Comparison of ENCODE assay signal across 8 mouse cellular contexts in the genomic region with DNA sequence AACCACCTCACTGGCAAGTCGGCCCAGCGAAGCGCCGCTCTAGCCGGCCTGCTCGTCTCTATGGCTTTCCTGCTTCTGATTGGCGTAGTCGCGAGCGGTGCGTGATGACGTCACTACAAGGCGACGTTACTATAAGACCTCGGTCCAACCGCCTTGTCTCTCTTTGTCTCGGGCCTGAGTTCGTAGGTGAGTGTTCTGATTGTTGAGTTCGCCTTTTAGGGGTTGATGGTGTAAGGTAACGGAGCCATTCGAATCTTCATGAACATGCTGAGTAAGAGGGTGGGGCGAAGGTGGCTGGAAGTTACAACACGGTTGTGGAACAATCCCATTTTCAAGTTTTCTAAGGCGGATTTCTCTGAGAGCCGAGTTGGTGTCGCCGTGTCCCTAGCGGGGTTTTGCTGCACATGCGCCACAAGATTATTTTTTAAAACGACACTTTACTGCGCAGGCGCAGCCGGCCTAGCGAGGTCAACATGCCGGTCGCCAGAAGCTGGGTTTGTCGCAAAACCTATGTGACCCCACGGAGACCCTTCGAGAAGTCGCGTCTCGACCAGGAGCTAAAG. TPM values are rescaled to one million over a fixed set of nuclear protein-coding genes. Genes with fewer than 3 reads are reported as not detected.
DNase-seq lines count a peak whose midpoint lies in the region; ATAC-seq and TF ChIP-seq lines count a peak whose summit lies in the region.

Gene Rps9 (plus strand): TSS at position 115 of the 563 bp plus-strand sequence.

- in situ Hi-C loops in CH12.LX (cut with MboI; ENCODE audit: low pct_ligation_motif_present, low pct_unique_long_range_greater_than_20kb, low sequenced_read_pairs), result no loop called here

- DNase-seq in CH12.LX (ENCODE audit: extremely low read depth), result peak; percentile 96
- DNase-seq in c-Kit-positive CD71-positive TER-119-negative erythroid progenitor cells, embryonic 14.5 days (ENCODE audit: low read depth), result peak; percentile 91
- peak; percentile 98 for DNase-seq in forebrain, embryonic 11.5 days (ENCODE audit: low spot score)
- peak; percentile 98 for DNase-seq in kidney, postnatal 36 days
- DNase-seq in telencephalon, adult 2 months (ENCODE audit: low read depth, low spot score), result peak; percentile 98

- TF ChIP-seq RAD21 in CH12.LX (IDR thresholded peaks at IDR 0.05; ENCODE audit: low read depth, low read length), result no peak

- peak within 1 kb of the TSS; percentile 72 for H3K4me2 ChIP-seq in CH12.LX (ENCODE audit: insufficient read depth, low read depth, poor library complexity, severe bottlenecking)
- peak within 1 kb of the TSS; percentile 78 for H3K4me2 ChIP-seq in forebrain, embryonic 11.5 days (ENCODE audit: low read depth, low read length, severe bottlenecking)
- peak within 1 kb of the TSS; percentile 92 for H3K4me2 ChIP-seq in heart, embryonic 16.5 days (ENCODE audit: low read depth, low read length)
- H3K4me2 ChIP-seq in liver, embryonic 15.5 days, result peak within 1 kb of the TSS; percentile 83
- peak within 1 kb of the TSS; percentile 82 for H3K4me2 ChIP-seq in neural tube, embryonic 12.5 days (replicated peaks)

- peaks cover 30% of the 10 kb centered on the region for H3K79me2 ChIP-seq in CH12.LX (replicated peaks; ENCODE audit: control insufficient read depth, extremely low read depth, insufficient read depth, poor library complexity, severe bottlenecking)

- dilution Hi-C loops in CH12.LX (cut with MboI; ENCODE audit: extremely low pct_ligation_motif_present, extremely low pct_unique_long_range_greater_than_20kb, low sequenced_read_pairs), result no loop called here

- H3K27ac ChIP-seq in CH12.LX (ENCODE audit: insufficient read depth, low read depth), result peak within 1 kb of the TSS; percentile 73
- peak within 1 kb of the TSS; percentile 66 for H3K27ac ChIP-seq in forebrain, embryonic 11.5 days (ENCODE audit: low read depth, low read length)
- H3K27ac ChIP-seq in heart, embryonic 16.5 days (ENCODE audit: low read length), result peak within 1 kb of the TSS; percentile 98
- H3K27ac ChIP-seq in liver, embryonic 15.5 days (replicated peaks), result peak within 1 kb of the TSS; percentile 93
- H3K27ac ChIP-seq in neural tube, embryonic 12.5 days, result peak within 1 kb of the TSS; percentile 74

- H3K4me1 ChIP-seq in CH12.LX (ENCODE audit: control insufficient read depth in 1 of 2, insufficient read depth in 2 of 2), result peaks cover 2 to 28% of the 10 kb centered on the region in 2 experiments; a peak in 3 of 4 replicates
- H3K4me1 ChIP-seq in forebrain, embryonic 11.5 days (replicated peaks; ENCODE audit: control insufficient read depth, insufficient read depth, low read length), result peaks cover 3% of the 10 kb centered on the region; the same call in 1 of the 2 replicates
- H3K4me1 ChIP-seq in heart, embryonic 16.5 days (ENCODE audit: control insufficient read depth, insufficient read depth, low read length), result peaks cover 20% of the 10 kb centered on the region
- H3K4me1 ChIP-seq in liver, embryonic 15.5 days (replicated peaks), result peaks cover 31% of the 10 kb centered on the region
- H3K4me1 ChIP-seq in neural tube, embryonic 12.5 days, result peaks cover 22% of the 10 kb centered on the region

- H3K9ac ChIP-seq in CH12.LX (ENCODE audit: insufficient read depth, low read depth), result peak within 1 kb of the TSS; percentile 89
- H3K9ac ChIP-seq in forebrain, embryonic 11.5 days (ENCODE audit: low read length), result peak within 1 kb of the TSS; percentile 88
- peak within 1 kb of the TSS; percentile 89 for H3K9ac ChIP-seq in heart, embryonic 16.5 days (ENCODE audit: low read length)
- H3K9ac ChIP-seq in liver, embryonic 15.5 days, result peak within 1 kb of the TSS; percentile 66
- H3K9ac ChIP-seq in neural tube, embryonic 12.5 days, result peak within 1 kb of the TSS; percentile 86

- H3K9me3 ChIP-seq in CH12.LX (replicated peaks; ENCODE audit: low read length), result no peaks in the 10 kb centered on the region
- H3K9me3 ChIP-seq in forebrain, embryonic 11.5 days (ENCODE audit: control insufficient read depth, low read length), result no peaks in the 10 kb centered on the region
- no peaks in the 10 kb centered on the region for H3K9me3 ChIP-seq in heart, embryonic 16.5 days (replicated peaks; ENCODE audit: control insufficient read depth, low read length)
- H3K9me3 ChIP-seq in liver, embryonic 15.5 days (replicated peaks), result no peaks in the 10 kb centered on the region
- no peaks in the 10 kb centered on the region for H3K9me3 ChIP-seq in neural tube, embryonic 12.5 days

- TF ChIP-seq EP300 in CH12.LX (IDR thresholded peaks at IDR 0.05; ENCODE audit: low read length), result no peak

- TF ChIP-seq POLR2A in CH12.LX (IDR thresholded peaks at IDR 0.05; ENCODE audit: low read depth, low read length), result peak; percentile 100

- H3K27me3 ChIP-seq in CH12.LX (replicated peaks), result no peaks in the 10 kb centered on the region
- no peaks in the 10 kb centered on the region for H3K27me3 ChIP-seq in forebrain, embryonic 11.5 days (ENCODE audit: control insufficient read depth, insufficient read depth, low read length)
- no peaks in the 10 kb centered on the region for H3K27me3 ChIP-seq in heart, embryonic 16.5 days (ENCODE audit: control insufficient read depth, insufficient read depth, low read length)
- H3K27me3 ChIP-seq in liver, embryonic 15.5 days, result no peaks in the 10 kb centered on the region
- no peaks in the 10 kb centered on the region for H3K27me3 ChIP-seq in neural tube, embryonic 12.5 days (replicated peaks)

- WGBS in forebrain, embryonic 11.5 days, result 1% methylated on average over 42 of the region's 42 CpGs
- WGBS in heart, embryonic 16.5 days, result 2% methylated on average over 42 of the region's 42 CpGs
- 1% methylated on average over 42 of the region's 42 CpGs for WGBS in liver, embryonic 15.5 days (ENCODE audit: insufficient replicate concordance)
- WGBS in neural tube, embryonic 12.5 days, result under 1% methylated on average over 42 of the region's 42 CpGs

- TF ChIP-seq CTCF in CH12.LX (conservative IDR thresholded peaks at IDR 0.05 in 1 of 2, IDR thresholded peaks at IDR 0.05 in 1 of 2; ENCODE audit: low read depth in 2 of 2, low read length in 2 of 2), result no peak

- peak within 1 kb of the TSS; percentile 68 to 98 (median 86) for H3K4me3 ChIP-seq in CH12.LX (replicated peaks in 1 of 3; ENCODE audit: low read depth in 2 of 3, low read length in 2 of 3, poor library complexity in 1 of 3)
- peak within 1 kb of the TSS; percentile 92 for H3K4me3 ChIP-seq in forebrain, embryonic 11.5 days (ENCODE audit: low read depth, low read length)
- peak within 1 kb of the TSS; percentile 89 for H3K4me3 ChIP-seq in heart, embryonic 16.5 days (ENCODE audit: low read length)
- H3K4me3 ChIP-seq in liver, embryonic 15.5 days (replicated peaks), result peak within 1 kb of the TSS; percentile 75
- peak within 1 kb of the TSS; percentile 87 for H3K4me3 ChIP-seq in neural tube, embryonic 12.5 days

- ATAC-seq in forebrain, embryonic 11.5 days (replicated peaks; ENCODE audit: low FRiP score), result peak; percentile 95
- peak; percentile 94 for ATAC-seq in heart, embryonic 16.5 days (replicated peaks; ENCODE audit: extremely low read depth, insufficient read depth, low FRiP score)
- peak; percentile 89 for ATAC-seq in liver, embryonic 15.5 days (ENCODE audit: insufficient read depth)
- ATAC-seq in neural tube, embryonic 12.5 days (ENCODE audit: low FRiP score, low read depth), result peak; percentile 95

- H3K36me3 ChIP-seq in CH12.LX (replicated peaks in 1 of 2; ENCODE audit: control insufficient read depth in 1 of 2, insufficient read depth in 1 of 2, low read length in 1 of 2), result peaks cover 46 to 55% of the 10 kb centered on the region in 2 experiments
- H3K36me3 ChIP-seq in forebrain, embryonic 11.5 days (ENCODE audit: control insufficient read depth, insufficient read depth, low read length), result peaks cover 2% of the 10 kb centered on the region; the same call in 1 of the 2 replicates
- H3K36me3 ChIP-seq in heart, embryonic 16.5 days (ENCODE audit: control insufficient read depth, insufficient read depth), result peaks cover 41% of the 10 kb centered on the region
- H3K36me3 ChIP-seq in liver, embryonic 15.5 days (replicated peaks), result peaks cover 42% of the 10 kb centered on the region
- H3K36me3 ChIP-seq in neural tube, embryonic 12.5 days, result peaks cover 44% of the 10 kb centered on the region

TF ChIP-seq in CH12.LX, 34 proteins besides CTCF, POLR2A, EP300 and RAD21 (continues in another document):
- no peak; the same call in 1 of the 2 replicates for TF ChIP-seq CHD1 (IDR thresholded peaks at IDR 0.05; ENCODE audit: low read depth, low read length)
- peak; percentile 99 for TF ChIP-seq TBP (conservative IDR thresholded peaks at IDR 0.05; ENCODE audit: low read depth, low read length)
- 0 out of 2 replicates have a peak, but pooled peaks have one; percentile 19 for TF ChIP-seq MAZ (IDR thresholded peaks at IDR 0.05; ENCODE audit: low read depth, low read length)
- no peak for TF ChIP-seq USF1 (IDR thresholded peaks at IDR 0.05; ENCODE audit: low read depth, low read length)
- TF ChIP-seq NELFE (IDR thresholded peaks at IDR 0.05; ENCODE audit: low read depth, low read length), result peak; percentile 100
- TF ChIP-seq RCOR1 (conservative IDR thresholded peaks at IDR 0.05; ENCODE audit: low read depth, low read length), result no peak
- TF ChIP-seq IRF4 (IDR thresholded peaks at IDR 0.05; ENCODE audit: low read depth, low read length), result no peak
- no peak for TF ChIP-seq ZKSCAN1 (IDR thresholded peaks at IDR 0.05; ENCODE audit: borderline replicate concordance, low read depth, low read length)
- peak; percentile 58; the same call in 1 of the 2 replicates for TF ChIP-seq ELF1 (IDR thresholded peaks at IDR 0.05; ENCODE audit: low read depth, low read length)
- peak; percentile 99 for TF ChIP-seq ZMIZ1 (IDR thresholded peaks at IDR 0.05; ENCODE audit: low read depth, low read length)
- TF ChIP-seq CHD2 (IDR thresholded peaks at IDR 0.05; ENCODE audit: low read length), result no peak
- TF ChIP-seq NRF1 (IDR thresholded peaks at IDR 0.05; ENCODE audit: low read depth, low read length), result peak; percentile 84
- no peak; the same call in 1 of the 2 replicates for TF ChIP-seq MXI1 (IDR thresholded peaks at IDR 0.05; ENCODE audit: low read depth, low read length)
- no peak for TF ChIP-seq PAX5 (IDR thresholded peaks at IDR 0.05; ENCODE audit: low read length)
- TF ChIP-seq JUN (IDR thresholded peaks at IDR 0.05; ENCODE audit: insufficient read depth, low read depth, low read length), result peak; percentile 81
- TF ChIP-seq ETS1 (conservative IDR thresholded peaks at IDR 0.05; ENCODE audit: low read depth, low read length), result no peak

RNA-seq across cellular contexts. Expression of gene Rps9, which starts in this region (rescaled TPM):
- 3,983 and 4,060 TPM in 2 replicates for total RNA-seq in CH12.LX (2012; rRNA removed)
- total RNA-seq in CH12.LX (2014; rRNA removed), result 5,460 and 5,555 TPM in 2 replicates
- 2,959 and 3,329 TPM in 2 replicates for polyA plus RNA-seq in CH12.LX (2012; ENCODE audit: insufficient read length, low read depth)
- 1,200 and 1,214 TPM in 2 replicates for polyA plus RNA-seq in forebrain, embryonic 11.5 days (2014; fragmentation: Nextera tagmentation; extraction: Ambion mirVana)
- 814 and 845 TPM in 2 replicates for polyA plus RNA-seq in heart, embryonic 16.5 days (2015; fragmentation: Nextera tagmentation; extraction: Ambion mirVana)
- polyA plus RNA-seq in liver, embryonic 15.5 days (2015; fragmentation: Nextera tagmentation; extraction: Ambion mirVana), result 692 and 790 TPM in 2 replicates
- polyA plus RNA-seq in neural tube, embryonic 12.5 days (2016; fragmentation: Nextera tagmentation; extraction: Ambion mirVana), result 989 and 1,067 TPM in 2 replicates

Comparison
In these comparisons a context has a peak if more than half of its experiments do, and no peak if none do; other contexts are left out.
1. Peak in every context shown above with its lines: DNase-seq, ATAC-seq, H3K4me3 ChIP-seq and H3K27ac ChIP-seq.